Mouse (Mus musculus): ENCODE results near the gene Cgref1. TPM values are rescaled to one million over a fixed set of nuclear protein-coding genes. Genes with fewer than 3 reads are reported as not detected.

The Cgref1 gene
- total and polyA plus RNA-seq, 3 experiments: 0.33 TPM; not detected in 2

- peaks cover 41% of the 10 kb centered on the region for H3K4me1 ChIP-seq (ENCODE audit: insufficient read depth, low read depth, low read length)
- H3K4me3 ChIP-seq (ENCODE audit: low read depth, low read length): peak within 1 kb of the TSS; percentile 78
- H3K9me3 ChIP-seq (replicated peaks): no peaks in the 10 kb centered on the region
- H3K36me3 ChIP-seq (replicated peaks): peaks cover 19% of the 10 kb centered on the region
- H3K27me3 ChIP-seq (ENCODE audit: insufficient read depth, low read length): peaks cover 41% of the 10 kb centered on the region
- TF ChIP-seq GATA2 (IDR thresholded peaks at IDR 0.05; ENCODE audit: borderline replicate concordance, low read depth, low read length) (no peak), POLR2AphosphoS5 (IDR thresholded peaks at IDR 0.05; ENCODE audit: insufficient replicate concordance, low read depth, low read length) (no peak), TAL1 (conservative IDR thresholded peaks at IDR 0.05; ENCODE audit: low read depth, low read length) (no peak), GATA1 (IDR thresholded peaks at IDR 0.05; ENCODE audit: borderline replicate concordance, low read length) (no peak), CTCF (IDR thresholded peaks at IDR 0.05; ENCODE audit: low read depth, low read length) (peak; percentile 68)
- DNase-seq (ENCODE audit: low spot score) (peak; percentile 94), ATAC-seq (ENCODE audit: extremely low read depth, insufficient number of reproducible peaks, low FRiP score, poor library complexity, severe bottlenecking) (peak; percentile 99)
Measured at GRCm38 (mm10) chr5:30921256-30922033, 23.9 kb downstream of the Cgref1 start, which contains the start of gene Khk. Gene Khk (plus strand): TSS chr5:30921431.

GRCm38 (mm10) chr5:30920621-30921020 is 24.8 kb downstream of the Cgref1 start:
- peak overlapping the region; percentile 78 for H3K4me3 ChIP-seq (ENCODE audit: low read depth, low read length)
- TF ChIP-seq TAL1 (conservative IDR thresholded peaks at IDR 0.05; ENCODE audit: low read depth, low read length) (no peak), GATA2 (IDR thresholded peaks at IDR 0.05; ENCODE audit: borderline replicate concordance, low read depth, low read length) (no peak), CTCF (IDR thresholded peaks at IDR 0.05; ENCODE audit: low read depth, low read length) (no peak), GATA1 (IDR thresholded peaks at IDR 0.05; ENCODE audit: borderline replicate concordance, low read length) (no peak), POLR2AphosphoS5 (IDR thresholded peaks at IDR 0.05; ENCODE audit: insufficient replicate concordance, low read depth, low read length) (no peak)
- ATAC-seq (ENCODE audit: extremely low read depth, insufficient number of reproducible peaks, low FRiP score, poor library complexity, severe bottlenecking): no peak
- H3K4me1 ChIP-seq (ENCODE audit: insufficient read depth, low read depth, low read length): peaks cover 50% of the 10 kb centered on the region
- H3K27me3 ChIP-seq (ENCODE audit: insufficient read depth, low read length): peaks cover 41% of the 10 kb centered on the region
- peaks cover 17% of the 10 kb centered on the region for H3K36me3 ChIP-seq (replicated peaks)
- no peak for DNase-seq (ENCODE audit: low spot score)
- no peaks in the 10 kb centered on the region for H3K9me3 ChIP-seq (replicated peaks)

GRCm38 (mm10) chr5:30919831-30920614 is 25.4 kb downstream of the Cgref1 start:
- peaks cover 46% of the 10 kb centered on the region for H3K27me3 ChIP-seq (ENCODE audit: insufficient read depth, low read length)
- H3K4me1 ChIP-seq (ENCODE audit: insufficient read depth, low read depth, low read length): peaks cover 55% of the 10 kb centered on the region
- H3K4me3 ChIP-seq (ENCODE audit: low read depth, low read length): peak overlapping the region; percentile 78; the same call in 1 of the 2 replicates
- ATAC-seq (ENCODE audit: extremely low read depth, insufficient number of reproducible peaks, low FRiP score, poor library complexity, severe bottlenecking) (no peak), DNase-seq (ENCODE audit: low spot score) (no peak)
- no peaks in the 10 kb centered on the region for H3K9me3 ChIP-seq (replicated peaks)
- TF ChIP-seq POLR2AphosphoS5 (IDR thresholded peaks at IDR 0.05; ENCODE audit: insufficient replicate concordance, low read depth, low read length) (no peak), GATA2 (IDR thresholded peaks at IDR 0.05; ENCODE audit: borderline replicate concordance, low read depth, low read length) (no peak), TAL1 (conservative IDR thresholded peaks at IDR 0.05; ENCODE audit: low read depth, low read length) (no peak), GATA1 (IDR thresholded peaks at IDR 0.05; ENCODE audit: borderline replicate concordance, low read length) (no peak), CTCF (IDR thresholded peaks at IDR 0.05; ENCODE audit: low read depth, low read length) (no peak)
- H3K36me3 ChIP-seq (replicated peaks): peaks cover 12% of the 10 kb centered on the region

GRCm38 (mm10) chr5:30918691-30919090 is 26.7 kb downstream of the Cgref1 start:
- TF ChIP-seq CTCF (IDR thresholded peaks at IDR 0.05; ENCODE audit: low read depth, low read length): no peak
- TF ChIP-seq POLR2AphosphoS5 (IDR thresholded peaks at IDR 0.05; ENCODE audit: insufficient replicate concordance, low read depth, low read length): no peak
- no peak for TF ChIP-seq GATA1 (IDR thresholded peaks at IDR 0.05; ENCODE audit: borderline replicate concordance, low read length)
- no peak for TF ChIP-seq GATA2 (IDR thresholded peaks at IDR 0.05; ENCODE audit: borderline replicate concordance, low read depth, low read length)
- no peak for TF ChIP-seq TAL1 (conservative IDR thresholded peaks at IDR 0.05; ENCODE audit: low read depth, low read length)
- no peaks in the 10 kb centered on the region for H3K36me3 ChIP-seq (replicated peaks)
- H3K4me1 ChIP-seq (ENCODE audit: insufficient read depth, low read depth, low read length): peaks cover 65% of the 10 kb centered on the region
- H3K9me3 ChIP-seq (replicated peaks): no peaks in the 10 kb centered on the region
- H3K27me3 ChIP-seq (ENCODE audit: insufficient read depth, low read length): peaks cover 58% of the 10 kb centered on the region
- H3K4me3 ChIP-seq (ENCODE audit: low read depth, low read length): no peak overlapping the region
- DNase-seq (ENCODE audit: low spot score): no peak
- no peak for ATAC-seq (ENCODE audit: extremely low read depth, insufficient number of reproducible peaks, low FRiP score, poor library complexity, severe bottlenecking)

- no peaks in the 10 kb centered on the region for H3K36me3 ChIP-seq (replicated peaks)
- DNase-seq (ENCODE audit: low spot score) (no peak), ATAC-seq (ENCODE audit: extremely low read depth, insufficient number of reproducible peaks, low FRiP score, poor library complexity, severe bottlenecking) (no peak)
- H3K4me3 ChIP-seq (ENCODE audit: low read depth, low read length): no peak overlapping the region
- TF ChIP-seq POLR2AphosphoS5 (IDR thresholded peaks at IDR 0.05; ENCODE audit: insufficient replicate concordance, low read depth, low read length) (no peak), GATA1 (IDR thresholded peaks at IDR 0.05; ENCODE audit: borderline replicate concordance, low read length) (no peak), CTCF (IDR thresholded peaks at IDR 0.05; ENCODE audit: low read depth, low read length) (no peak), GATA2 (IDR thresholded peaks at IDR 0.05; ENCODE audit: borderline replicate concordance, low read depth, low read length) (no peak), TAL1 (conservative IDR thresholded peaks at IDR 0.05; ENCODE audit: low read depth, low read length) (no peak)
- H3K4me1 ChIP-seq (ENCODE audit: insufficient read depth, low read depth, low read length): peaks cover 69% of the 10 kb centered on the region
- H3K27me3 ChIP-seq (ENCODE audit: insufficient read depth, low read length): peaks cover 64% of the 10 kb centered on the region
- no peaks in the 10 kb centered on the region for H3K9me3 ChIP-seq (replicated peaks)
Measured at GRCm38 (mm10) chr5:30917891-30918670, 27.3 kb downstream of the Cgref1 start.

All from G1E (cell line).